Mouse (Mus musculus) cerebellum, adult 9-10 months (tissue): ENCODE measurements around the gene Pla2g2e.
"Not testable (repeated sequence)": the region's sequence is repeated elsewhere in the genome, so short reads cannot be mapped to it uniquely, and the experiment has no call there.

Experiments used
- DNase-seq: peaks from one replicate; pipeline ENCODE4 v3.0.0; 2022

The Pla2g2e gene

GRCm38 (mm10) chr4:138877731-138878130 lies at the start of gene Pla2g2e:
Gene Pla2g2e, plus strand, starts transcription at chr4:138877942.
- no peak for DNase-seq

GRCm38 (mm10) chr4:138839806-138840205 lies 37.9 kb upstream of the Pla2g2e start:
- no peak for DNase-seq

GRCm38 (mm10) chr4:138840726-138841125 lies 37.0 kb upstream of the Pla2g2e start:
- DNase-seq, result no peak

- no peak for DNase-seq
Measured at GRCm38 (mm10) chr4:138841386-138841785, 36.4 kb upstream of the Pla2g2e start.

GRCm38 (mm10) chr4:138851463-138851862 lies 26.3 kb upstream of the Pla2g2e start:
- DNase-seq, result peak; percentile 81

GRCm38 (mm10) chr4:138852961-138853360 lies 24.8 kb upstream of the Pla2g2e start:
- DNase-seq, result no peak

GRCm38 (mm10) chr4:138855092-138855632 lies 22.6 kb upstream of the Pla2g2e start:
- DNase-seq, result no peak

GRCm38 (mm10) chr4:138856491-138856890 lies 21.3 kb upstream of the Pla2g2e start:
- DNase-seq, result peak; percentile 68

- no peak for DNase-seq
Measured at GRCm38 (mm10) chr4:138857576-138857975, 20.2 kb upstream of the Pla2g2e start.

GRCm38 (mm10) chr4:138858446-138858845 lies 19.3 kb upstream of the Pla2g2e start:
- no peak for DNase-seq

GRCm38 (mm10) chr4:138859245-138859644 lies 18.5 kb upstream of the Pla2g2e start:
- no peak for DNase-seq

- DNase-seq, result peak; percentile 90
Measured at GRCm38 (mm10) chr4:138859728-138860127, 18.0 kb upstream of the Pla2g2e start.

GRCm38 (mm10) chr4:138863344-138863998 lies 14.3 kb upstream of the Pla2g2e start, which contains the start of gene Pla2g5:
Gene Pla2g5, minus strand, starts transcription at chr4:138863482.
- DNase-seq, result no peak

GRCm38 (mm10) chr4:138865092-138865491 lies 12.7 kb upstream of the Pla2g2e start:
- DNase-seq, result no peak

GRCm38 (mm10) chr4:138865991-138866390 lies 11.8 kb upstream of the Pla2g2e start:
- DNase-seq, result no peak

GRCm38 (mm10) chr4:138866413-138866812 lies 11.3 kb upstream of the Pla2g2e start:
- DNase-seq, result peak; percentile 78

GRCm38 (mm10) chr4:138868666-138869065 lies 9.1 kb upstream of the Pla2g2e start:
- no peak for DNase-seq

- no peak for DNase-seq
Measured at GRCm38 (mm10) chr4:138873864-138874263, 3.9 kb upstream of the Pla2g2e start, which contains the start of gene Gm13030. Gene Gm13030, minus strand, starts transcription at chr4:138873964.

GRCm38 (mm10) chr4:138875275-138875674 lies 2.5 kb upstream of the Pla2g2e start:
- not testable (repeated sequence) for DNase-seq

- no peak for DNase-seq
Measured at GRCm38 (mm10) chr4:138875986-138876385, 1.8 kb upstream of the Pla2g2e start.

GRCm38 (mm10) chr4:138878783-138879182 lies 1.0 kb downstream of the Pla2g2e start:
- no peak for DNase-seq

GRCm38 (mm10) chr4:138879808-138880207 lies 2.1 kb downstream of the Pla2g2e start:
- DNase-seq, result no peak

- DNase-seq, result no peak
Measured at GRCm38 (mm10) chr4:138880811-138881584, 3.3 kb downstream of the Pla2g2e start.

GRCm38 (mm10) chr4:138882179-138882578 lies 4.4 kb downstream of the Pla2g2e start:
- no peak for DNase-seq
